Mouse (Mus musculus) adrenal gland, adult 8-10 months (tissue): ENCODE measurements around the gene Cdk5rap2. TPM values are rescaled to one million over a fixed set of nuclear protein-coding genes. Genes with fewer than 3 reads are reported as not detected.

Experiments
- DNase-seq: peaks from one replicate; pipeline ENCODE4 v3.0.0; 2022
- total RNA-seq, 4 experiments: library from RNA; stranded (reverse); gene quantifications; 2 replicates each; pipeline ENCODE4 v1.2.4; 2022

The Cdk5rap2 gene
- total RNA-seq, 4 experiments from 2014 or later = 24.7 to 54.6 (median 39.0) TPM

DNA sequence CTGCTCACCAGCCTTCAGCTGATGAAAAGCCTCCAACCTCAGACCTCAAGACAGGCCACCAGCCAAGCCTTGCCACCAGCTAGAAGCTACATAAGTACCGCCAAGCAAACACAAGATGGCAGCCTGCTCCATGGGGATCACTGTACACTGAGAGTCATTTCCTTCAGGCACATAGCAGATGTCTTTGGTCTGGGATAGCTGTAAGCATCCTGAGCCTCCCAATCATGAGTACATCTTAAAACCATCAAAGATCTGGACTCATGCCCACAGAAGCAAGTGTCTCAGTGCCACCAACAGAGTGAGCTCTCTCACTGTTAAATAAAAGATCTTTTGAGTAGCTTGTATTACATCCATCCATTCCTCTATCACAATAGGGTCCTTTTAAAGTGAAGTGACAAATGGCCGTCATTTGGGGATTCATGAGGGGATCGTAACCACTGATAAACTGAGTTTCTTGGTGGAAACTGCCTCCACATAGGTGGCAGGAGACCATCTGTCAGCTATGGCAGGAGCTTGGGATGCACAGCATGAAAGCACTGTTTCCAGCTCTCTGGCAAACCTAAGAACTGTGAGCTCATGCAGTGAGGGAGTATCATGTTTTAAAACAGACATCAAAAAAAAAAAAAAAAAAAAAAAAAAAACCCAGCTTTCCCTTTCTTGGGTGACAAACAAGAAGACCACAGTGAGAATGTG lies 150.4 kb downstream of the Cdk5rap2 start:
- no peak for DNase-seq

DNA sequence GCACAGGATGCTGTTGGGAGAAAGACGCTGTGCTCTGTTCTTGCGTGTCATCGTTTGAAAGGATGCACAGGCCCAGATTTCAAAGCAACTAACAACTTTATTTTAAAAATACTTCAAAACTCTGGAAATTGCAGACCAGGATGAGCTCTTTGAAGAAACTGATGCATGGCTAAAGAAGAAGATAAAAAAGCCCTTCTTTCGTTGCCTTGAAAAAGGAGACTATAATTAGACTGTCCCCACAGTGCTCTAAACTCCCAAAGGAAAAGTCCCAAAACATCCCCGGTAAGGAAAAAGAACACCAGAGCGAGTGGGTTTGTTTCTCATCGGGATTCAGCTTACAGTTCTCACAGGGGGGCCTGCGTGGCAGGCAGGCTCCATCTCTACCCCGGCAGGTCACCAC lies 151.4 kb downstream of the Cdk5rap2 start:
- no peak for DNase-seq

DNA sequence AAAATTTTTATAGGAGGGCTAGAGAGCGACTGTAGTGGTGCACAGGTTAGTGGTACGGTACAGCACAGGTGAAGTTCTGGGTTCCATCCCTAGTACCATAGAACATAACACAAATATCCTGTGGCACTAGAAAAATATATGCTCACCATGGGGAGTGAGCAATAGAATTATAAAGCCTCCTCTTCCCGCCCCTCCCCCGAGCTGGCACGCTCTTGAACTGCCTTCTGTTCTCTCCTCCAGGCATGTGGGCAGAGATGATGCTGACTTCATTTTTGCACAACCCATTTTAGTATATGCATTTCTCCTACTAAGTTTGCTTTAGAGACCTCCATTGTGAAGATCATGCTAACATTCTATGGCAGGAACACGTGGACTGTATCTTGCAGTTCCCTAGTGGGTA lies 152.0 kb downstream of the Cdk5rap2 start:
- DNase-seq = no peak

DNA sequence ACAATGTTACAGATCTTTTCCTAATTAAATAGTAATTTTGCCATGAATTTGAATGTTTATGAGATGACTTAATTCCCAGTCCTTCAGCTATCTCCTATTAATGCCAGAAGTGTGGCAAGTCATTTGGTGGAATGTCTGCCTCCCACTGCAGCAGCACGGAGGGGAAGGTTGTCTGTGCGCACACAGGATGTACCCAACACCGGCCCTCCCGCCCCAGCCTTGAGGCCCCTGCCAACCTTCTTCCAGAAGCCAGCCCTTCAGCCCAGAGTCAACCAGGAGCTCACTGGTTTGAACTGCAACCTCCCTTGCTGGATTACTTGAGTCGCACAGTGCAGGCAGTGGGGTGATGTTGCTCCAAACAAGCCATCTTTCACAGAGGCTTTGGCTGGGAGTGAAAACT lies 158.5 kb downstream of the Cdk5rap2 start:
- DNase-seq = no peak

DNA sequence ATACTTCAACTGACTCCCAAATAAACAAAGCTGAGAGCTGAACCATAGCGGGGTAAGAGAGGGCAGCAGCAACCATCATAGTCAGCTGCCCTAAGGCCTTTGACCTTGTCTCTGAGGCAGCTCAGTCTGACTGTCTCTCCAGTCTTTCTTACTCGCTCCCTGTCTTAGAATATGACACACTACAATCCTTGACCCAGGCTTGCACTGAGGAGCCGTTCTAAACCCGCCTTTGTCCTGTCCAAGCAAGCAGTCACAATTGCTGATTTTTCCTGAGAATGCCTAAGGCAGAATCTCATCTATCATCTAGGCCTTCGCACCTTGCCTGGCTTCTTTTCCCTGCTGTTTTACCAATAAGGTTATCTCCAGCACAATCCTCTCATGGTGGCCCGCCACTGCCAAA lies 164.5 kb downstream of the Cdk5rap2 start:
- no peak for DNase-seq

DNA sequence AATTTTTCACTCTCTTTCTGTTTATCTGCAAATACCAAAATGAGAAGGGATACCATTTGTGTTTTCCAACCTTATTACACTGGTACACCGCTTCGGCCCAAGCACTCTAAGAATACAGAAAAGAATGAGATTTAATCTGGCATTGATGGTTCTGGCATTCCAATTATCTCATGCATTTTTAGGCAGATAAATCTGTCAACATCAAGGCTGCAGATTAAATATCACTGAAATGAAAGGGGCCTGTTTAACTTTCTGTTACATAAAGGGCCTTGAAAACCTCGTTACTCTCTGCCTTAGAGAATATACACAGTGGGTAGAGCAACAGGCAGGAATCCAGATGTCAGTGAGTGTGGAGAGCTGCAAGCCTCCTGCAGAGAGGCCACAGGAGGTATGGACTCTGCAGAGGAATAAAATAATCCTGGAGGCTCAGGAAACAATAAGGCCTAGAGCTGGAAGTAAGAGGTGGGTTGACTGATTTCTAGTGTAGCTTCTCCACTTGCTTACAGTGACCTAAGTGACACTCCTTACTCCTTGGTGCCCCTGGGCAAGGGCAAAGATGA lies 166.6 kb downstream of the Cdk5rap2 start:
- DNase-seq = peak; percentile 57

DNA sequence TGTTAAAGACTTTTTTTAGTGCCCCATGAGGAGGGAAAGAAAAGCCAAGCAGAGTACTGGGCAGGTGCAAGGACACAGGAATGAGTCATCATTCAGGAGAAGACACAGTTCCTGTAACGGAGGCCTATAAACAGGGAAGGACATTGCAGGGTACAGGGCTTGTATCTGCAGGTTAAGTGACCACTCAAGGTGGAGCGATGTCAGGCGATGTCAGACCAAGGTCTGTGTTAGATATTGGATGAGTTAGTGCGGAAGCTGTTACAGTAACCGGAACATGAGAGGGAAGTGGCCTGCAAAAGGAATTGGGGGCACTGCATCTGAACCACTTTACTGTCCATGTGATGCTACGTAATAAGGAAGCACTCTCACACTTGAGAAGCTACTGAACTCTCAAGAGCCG lies 170.5 kb downstream of the Cdk5rap2 start:
- DNase-seq = peak; percentile 42

DNA sequence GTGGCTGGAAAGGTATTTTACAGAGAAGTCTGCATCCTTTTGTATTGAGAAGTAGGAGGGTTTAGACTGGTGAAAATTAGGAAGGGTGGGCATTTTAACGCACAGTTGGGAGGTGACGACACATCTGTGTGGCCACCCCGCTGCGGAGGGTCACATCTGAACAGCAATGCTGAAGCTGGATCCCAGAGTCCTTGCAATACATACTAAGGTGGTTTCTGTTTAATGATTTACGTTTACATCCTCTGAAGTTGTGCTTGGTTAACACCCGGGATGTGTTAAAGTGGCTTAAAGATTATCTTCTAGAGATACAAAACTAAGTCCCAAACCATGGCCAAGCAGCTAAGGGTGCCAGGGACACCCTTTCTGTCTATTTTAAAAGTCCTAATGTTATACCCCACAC lies 171.4 kb downstream of the Cdk5rap2 start:
- DNase-seq = no peak

DNA sequence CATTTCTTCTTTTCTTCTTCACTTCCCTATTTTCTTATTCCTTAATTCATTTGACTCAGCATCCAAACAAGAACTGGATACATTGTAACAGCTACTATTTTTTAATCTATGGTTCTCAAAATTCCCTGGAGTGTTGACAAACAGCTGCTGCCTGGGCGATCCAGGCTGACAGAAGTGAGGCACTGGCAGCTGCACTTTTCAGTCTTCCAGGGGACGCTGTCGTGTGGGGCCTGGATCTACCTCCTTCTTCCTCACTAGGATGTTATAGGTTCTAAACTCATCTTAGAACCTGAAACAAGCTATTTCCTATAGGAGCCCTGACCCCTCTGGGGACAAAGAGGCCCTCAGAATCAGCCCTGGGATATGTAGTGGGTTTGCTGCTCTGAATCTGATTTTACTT lies 177.9 kb downstream of the Cdk5rap2 start:
- no peak for DNase-seq

DNA sequence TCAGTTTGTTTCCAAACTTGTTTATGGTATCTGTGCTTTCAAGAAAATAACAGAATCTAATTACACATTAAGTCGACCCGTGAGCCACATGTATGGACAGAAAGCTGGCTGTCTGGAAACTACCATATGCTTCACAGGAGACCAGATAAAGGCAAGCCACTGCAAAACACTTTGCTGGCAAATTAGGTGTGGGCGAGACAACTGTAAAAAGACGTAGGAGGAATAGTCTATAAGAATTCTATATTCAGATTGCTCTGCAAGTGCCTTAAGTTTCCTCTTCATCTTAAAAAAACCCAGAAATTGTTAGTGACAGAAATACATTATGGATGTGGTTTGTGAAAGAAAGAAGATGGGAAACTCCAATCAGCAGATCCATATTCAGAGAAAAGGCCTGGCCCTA lies 180.4 kb downstream of the Cdk5rap2 start:
- no peak for DNase-seq

DNA sequence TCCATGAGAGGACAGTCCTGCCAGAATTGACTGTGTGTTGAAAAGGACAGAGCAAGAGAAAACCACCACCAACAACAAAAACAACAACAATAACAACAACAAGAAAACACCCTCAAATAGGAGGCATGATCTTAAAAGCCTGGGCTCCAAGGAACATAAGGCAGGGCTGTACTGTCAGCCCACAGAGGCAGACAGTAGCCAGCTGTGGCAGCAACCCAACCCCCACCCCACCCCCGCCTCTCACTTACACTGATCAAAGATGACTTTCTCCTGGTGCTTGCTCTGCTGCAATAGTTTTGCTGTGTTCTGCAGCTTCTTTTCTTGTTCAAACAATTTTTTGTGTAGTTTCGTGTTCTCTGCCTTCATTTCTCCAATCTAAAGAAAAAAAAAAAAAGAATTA lies 181.9 kb downstream of the Cdk5rap2 start:
- no peak for DNase-seq

DNA sequence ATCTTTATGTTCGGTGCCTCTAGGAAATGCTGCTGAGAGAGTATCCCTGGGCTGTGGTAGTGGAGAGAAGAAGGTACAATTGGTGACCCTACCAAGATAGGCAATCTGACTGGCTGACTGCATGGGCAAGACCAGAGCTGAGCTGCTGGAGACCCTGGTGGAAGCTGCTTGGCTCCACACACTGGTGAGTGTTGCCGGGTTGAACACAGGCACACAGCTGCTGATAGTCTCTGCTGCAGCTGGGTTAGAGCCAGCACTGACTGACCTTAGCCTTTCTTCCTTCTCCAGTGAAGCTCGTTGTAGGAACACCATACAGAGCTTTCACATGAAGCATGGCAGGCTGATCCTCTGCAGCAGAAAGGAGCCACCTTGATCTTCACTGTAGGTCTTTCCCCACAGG lies 182.6 kb downstream of the Cdk5rap2 start:
- no peak for DNase-seq

DNA sequence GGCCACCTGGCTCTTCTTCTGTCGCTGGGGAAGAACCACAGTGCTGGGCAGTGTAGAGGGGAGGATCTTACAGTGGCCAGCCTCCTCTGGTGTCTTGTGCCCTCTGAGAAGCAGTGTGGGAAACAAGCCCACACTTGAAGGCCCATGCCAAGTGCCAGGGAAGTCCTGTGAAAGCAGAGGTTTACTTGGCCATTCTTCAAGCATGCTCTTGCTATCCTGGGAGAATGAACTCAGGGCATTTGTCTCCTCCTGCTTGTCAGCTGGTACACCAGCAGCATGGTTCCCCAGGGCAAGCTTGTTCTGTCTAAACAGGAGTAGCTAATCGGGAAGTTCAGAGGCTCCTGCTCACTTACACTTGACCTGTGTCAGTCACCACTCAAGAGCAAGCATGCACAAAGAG lies 185.7 kb downstream of the Cdk5rap2 start:
- no peak for DNase-seq

DNA sequence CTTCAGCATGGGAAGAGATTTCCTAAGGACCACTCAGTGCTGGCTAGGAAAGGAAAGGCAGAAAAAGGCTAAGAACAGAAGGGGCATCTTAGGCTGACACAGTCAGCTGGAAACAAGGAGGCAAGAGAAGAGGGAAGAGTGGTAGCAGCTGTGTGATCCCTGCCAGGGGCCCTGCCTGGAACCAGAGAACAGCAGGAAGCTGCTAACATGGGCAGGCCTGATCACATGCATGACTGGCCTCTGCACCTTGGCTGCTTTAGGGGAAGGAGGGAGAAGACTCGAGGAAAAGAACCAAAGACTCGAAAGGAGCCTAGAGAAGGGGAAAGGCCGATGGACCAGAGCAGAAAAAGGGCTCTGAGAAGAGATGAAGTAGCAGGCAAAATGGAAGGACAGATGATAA lies 188.4 kb downstream of the Cdk5rap2 start:
- no peak for DNase-seq

DNA sequence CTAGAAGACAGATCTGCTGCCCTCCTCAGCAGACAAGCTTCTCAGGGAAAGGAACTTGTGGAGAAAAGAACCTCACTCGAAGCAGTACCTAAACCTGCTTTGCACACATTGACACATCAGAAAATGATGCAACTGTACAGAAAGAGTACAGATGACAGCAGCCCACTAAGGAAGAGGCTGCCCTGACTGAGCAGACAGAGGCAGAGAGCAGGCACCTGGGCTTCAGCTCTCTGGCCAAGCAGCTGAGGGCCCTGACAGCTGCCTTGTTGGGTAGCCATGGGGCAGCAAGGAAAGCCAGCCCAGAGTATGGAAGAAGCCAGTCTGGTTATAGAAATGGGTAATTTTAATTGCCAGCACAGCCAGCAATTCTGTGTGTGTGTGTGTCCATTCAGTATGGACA lies 188.9 kb downstream of the Cdk5rap2 start:
- no peak for DNase-seq

DNA sequence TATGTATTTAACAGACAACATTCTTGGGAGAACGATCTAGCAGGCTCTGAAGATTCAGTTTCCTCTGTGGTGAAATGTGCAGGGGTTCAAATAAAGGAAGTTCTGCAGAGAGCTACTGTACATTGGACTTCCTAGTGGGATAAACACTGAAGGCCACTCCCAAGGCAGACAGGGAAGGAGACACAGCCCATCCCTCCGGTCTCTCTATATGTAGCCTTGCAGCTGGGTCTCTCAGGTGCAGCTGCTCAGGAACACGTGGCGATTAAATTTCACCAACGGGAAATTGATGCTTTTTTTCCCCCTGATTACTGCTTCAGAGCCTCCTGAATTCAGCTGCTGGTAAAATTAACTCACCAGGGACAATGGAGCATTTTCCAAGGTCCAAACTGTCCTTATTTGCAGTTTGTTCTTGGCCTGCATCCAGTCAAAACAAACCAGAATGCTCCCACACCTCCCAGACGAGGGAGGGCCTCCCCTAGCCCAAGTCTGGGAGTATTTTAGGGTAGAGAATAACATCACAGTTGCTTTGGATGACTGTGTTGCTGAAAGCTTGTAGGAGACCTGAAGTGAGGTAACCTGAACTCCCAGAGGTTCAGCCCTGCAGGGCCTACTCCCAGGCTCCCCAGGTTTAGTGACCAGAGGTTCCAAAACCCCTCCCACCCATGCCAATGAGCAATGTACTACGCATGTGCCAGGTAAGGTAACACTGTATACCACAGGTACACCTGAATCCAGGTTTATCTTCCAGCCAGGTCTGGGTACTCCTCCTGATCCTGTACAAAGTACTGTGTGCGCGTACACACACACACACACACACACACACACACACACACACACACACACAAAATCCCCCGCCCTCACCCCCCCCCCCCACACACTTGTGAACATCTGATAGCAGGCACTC lies 189.7 kb downstream of the Cdk5rap2 start:
- peak; percentile 49 for DNase-seq

DNA sequence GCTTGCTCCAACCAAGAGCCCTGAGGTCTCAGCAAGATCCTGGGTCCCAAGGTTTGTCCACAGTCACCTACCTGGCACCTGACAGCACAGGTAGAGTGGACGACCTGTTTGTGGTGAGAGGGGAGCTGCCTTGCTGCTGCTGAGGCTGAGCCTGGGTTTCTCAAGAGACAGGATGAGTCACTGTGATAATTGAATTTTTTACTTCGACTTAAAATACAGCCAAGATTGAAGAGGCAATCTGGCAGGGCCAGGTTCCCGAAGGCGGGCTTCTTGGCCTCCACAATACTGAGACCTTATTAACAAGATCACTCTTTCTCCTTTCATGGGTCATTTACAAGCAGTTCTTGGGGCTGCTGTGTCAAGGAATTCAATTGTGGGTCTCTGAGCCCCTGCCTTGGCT lies 190.5 kb downstream of the Cdk5rap2 start:
- DNase-seq = no peak

DNA sequence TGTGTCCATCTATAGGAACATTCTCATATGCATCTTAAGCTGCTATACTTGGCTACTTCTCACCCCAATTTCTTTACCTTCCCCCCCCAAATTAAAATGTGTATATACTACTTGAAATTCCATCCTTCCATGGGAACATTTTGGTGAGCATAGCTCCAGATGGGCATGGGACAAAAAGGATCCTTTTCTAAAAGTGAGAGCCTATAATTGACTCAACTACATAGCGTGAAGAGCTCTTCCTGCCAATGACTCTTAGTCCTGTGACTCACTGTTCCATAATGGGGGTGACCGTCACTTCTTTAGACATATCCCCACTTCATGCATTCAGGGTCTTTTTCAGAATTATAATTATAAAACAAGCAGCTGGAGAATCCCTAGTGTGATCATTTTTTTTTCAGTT lies 224.3 kb downstream of the Cdk5rap2 start:
- no peak for DNase-seq

Other genes with a start within 250 kb of the Cdk5rap2 start
- 10 to 100 TPM; 26.1 to 31.7 (median 28.8) TPM for gene Megf9, start 124.6 kb upstream of the Cdk5rap2 start, total RNA-seq